ENCODE assay signal across 21 mouse cellular contexts in the genomic region with DNA sequence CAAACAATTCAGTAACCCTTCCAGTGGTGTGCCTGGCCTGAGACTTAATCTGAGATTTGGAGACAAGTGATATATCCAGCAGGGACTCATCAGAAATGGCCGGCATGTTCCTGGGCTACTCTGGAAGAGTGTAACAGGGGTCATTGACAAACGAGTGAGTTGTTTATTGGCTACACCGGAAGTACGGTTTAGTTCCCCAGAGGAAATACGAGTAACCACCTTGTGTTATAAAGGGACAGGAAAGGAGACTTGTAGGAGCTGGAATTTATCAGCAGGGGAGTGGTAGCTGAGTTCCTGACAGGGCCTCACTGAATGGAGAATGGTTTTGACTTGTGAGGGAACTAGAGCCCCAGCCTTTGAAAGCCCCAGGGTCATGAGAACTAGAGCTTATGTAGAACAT.
DNase-seq lines count a peak whose midpoint lies in the region; ATAC-seq and TF ChIP-seq lines count a peak whose summit lies in the region.
"Had no signal": no experiment of that assay in that cellular context is flagged by ENCODE, and none has a peak within 500 bp of the region (broad histone marks: within the 10 kb centered on the region; RNA-seq: fewer than 3 reads in every experiment).

No protein-coding gene starts in this region.

- no peak for ATAC-seq in heart, postnatal 0 days (ENCODE audit: insufficient read depth, low read depth)
- ATAC-seq in kidney, postnatal 0 days (replicated peaks; ENCODE audit: low FRiP score, low read depth) = no peak
- ATAC-seq: forebrain, embryonic 14.5 days; forebrain, postnatal 0 days had no signal

- TF ChIP-seq EP300 in heart, postnatal 0 days (IDR thresholded peaks at IDR 0.05; ENCODE audit: low read depth) = no peak

- H3K4me1 ChIP-seq in heart, postnatal 0 days (ENCODE audit: control insufficient read depth, insufficient read depth) = peaks cover 13% of the 10 kb centered on the region
- H3K4me1 ChIP-seq in kidney, postnatal 0 days (replicated peaks; ENCODE audit: insufficient read depth, low read length) = no peaks in the 10 kb centered on the region
- peaks cover 23% of the 10 kb centered on the region for H3K4me1 ChIP-seq in embryonic facial prominence, embryonic 10.5 days
- H3K4me1 ChIP-seq: hindbrain, embryonic 15.5 days had no signal

- H3K9me3 ChIP-seq in heart, postnatal 0 days (replicated peaks; ENCODE audit: control insufficient read depth, low read length) = no peaks in the 10 kb centered on the region
- H3K9me3 ChIP-seq in kidney, postnatal 0 days (replicated peaks; ENCODE audit: low read length) = no peaks in the 10 kb centered on the region
- no peaks in the 10 kb centered on the region for H3K9me3 ChIP-seq in embryonic facial prominence, embryonic 10.5 days
- H3K9me3 ChIP-seq: embryonic facial prominence, embryonic 12.5 days; embryonic facial prominence, embryonic 15.5 days; heart, embryonic 12.5 days; heart, embryonic 15.5 days; hindbrain, embryonic 12.5 days; hindbrain, embryonic 15.5 days had no signal

- H3K4me2 ChIP-seq in heart, postnatal 0 days (ENCODE audit: low read depth, low read length) = no peak overlapping the region
- no peak overlapping the region for H3K4me2 ChIP-seq in kidney, postnatal 0 days (ENCODE audit: low read length)
- H3K4me2 ChIP-seq: embryonic facial prominence, embryonic 12.5 days; embryonic facial prominence, embryonic 15.5 days; heart, embryonic 12.5 days; heart, embryonic 15.5 days; hindbrain, embryonic 12.5 days; hindbrain, embryonic 15.5 days had no signal

- no peak overlapping the region for H3K9ac ChIP-seq in heart, postnatal 0 days (replicated peaks; ENCODE audit: low read depth, low read length)
- H3K9ac ChIP-seq in kidney, postnatal 0 days (ENCODE audit: low read depth, low read length) = no peak overlapping the region
- H3K9ac ChIP-seq: embryonic facial prominence, embryonic 12.5 days; embryonic facial prominence, embryonic 15.5 days; forebrain, postnatal 0 days; heart, embryonic 12.5 days; heart, embryonic 15.5 days; hindbrain, embryonic 12.5 days; hindbrain, embryonic 15.5 days had no signal

- H3K27ac ChIP-seq in heart, postnatal 0 days (ENCODE audit: low read depth) = no peak overlapping the region
- H3K27ac ChIP-seq in kidney, postnatal 0 days = no peak overlapping the region
- H3K27ac ChIP-seq in embryonic facial prominence, embryonic 10.5 days (replicated peaks) = no peak overlapping the region
- H3K27ac ChIP-seq: embryonic facial prominence, embryonic 12.5 days; embryonic facial prominence, embryonic 15.5 days; gastrocnemius, adult 2 months; heart, embryonic 15.5 days; hindbrain, embryonic 12.5 days had no signal

- no peaks in the 10 kb centered on the region for H3K27me3 ChIP-seq in heart, postnatal 0 days (ENCODE audit: control insufficient read depth, insufficient read depth, low read length)
- H3K27me3 ChIP-seq in kidney, postnatal 0 days (ENCODE audit: insufficient read depth, low read length) = no peaks in the 10 kb centered on the region
- H3K27me3 ChIP-seq in embryonic facial prominence, embryonic 10.5 days (replicated peaks; ENCODE audit: low read depth, poor library complexity, severe bottlenecking) = no peaks in the 10 kb centered on the region
- H3K27me3 ChIP-seq: embryonic facial prominence, embryonic 12.5 days; embryonic facial prominence, embryonic 15.5 days; heart, embryonic 12.5 days; heart, embryonic 15.5 days; hindbrain, embryonic 12.5 days; hindbrain, embryonic 15.5 days had no signal

- peak; percentile 14 for DNase-seq in embryo, embryonic 11 days
- no peak for DNase-seq in embryo, embryonic 10 days (ENCODE audit: low spot score)
- peak; percentile 14 for DNase-seq in heart, postnatal 0 days (ENCODE audit: low spot score)
- DNase-seq in heart, adult 9 months (ENCODE audit: low spot score in 2 of 2) = no peak
- DNase-seq in kidney, postnatal 0 days (ENCODE audit: low spot score) = peak; percentile 58
- no peak for DNase-seq in kidney, postnatal 4 days
- no peak for DNase-seq in embryonic facial prominence, embryonic 10.5 days (ENCODE audit: low spot score)
- DNase-seq: adrenal gland, postnatal 10 days; adrenal gland, postnatal 36 days; forebrain, postnatal 0 days; gastrocnemius, adult 2 months; gastrocnemius, postnatal 14 days; heart, adult 18-20 months; heart, postnatal 14 days had no signal

- H3K4me3 ChIP-seq in heart, postnatal 0 days (ENCODE audit: low read depth, low read length) = no peak overlapping the region
- H3K4me3 ChIP-seq in kidney, postnatal 0 days (replicated peaks; ENCODE audit: low read depth, low read length) = no peak overlapping the region
- H3K4me3 ChIP-seq in embryonic facial prominence, embryonic 10.5 days = no peak overlapping the region
- H3K4me3 ChIP-seq: embryonic facial prominence, embryonic 12.5 days; embryonic facial prominence, embryonic 15.5 days; gastrocnemius, adult 2 months; heart, embryonic 12.5 days; heart, embryonic 15.5 days; hindbrain, embryonic 12.5 days; hindbrain, embryonic 15.5 days had no signal

- TF ChIP-seq CTCF in heart, postnatal 0 days (IDR thresholded peaks at IDR 0.05; ENCODE audit: low read depth) = no peak
- no peak for TF ChIP-seq CTCF in kidney, postnatal 0 days (IDR thresholded peaks at IDR 0.05; ENCODE audit: low read depth)

- WGBS in heart, postnatal 0 days = 44% methylated on average over 5 of the region's 5 CpGs
- 13% methylated on average over 5 of the region's 5 CpGs for WGBS in kidney, postnatal 0 days
- WGBS in embryonic facial prominence, embryonic 10.5 days = 64% methylated on average over 5 of the region's 5 CpGs

- H3K36me3 ChIP-seq in heart, postnatal 0 days (replicated peaks; ENCODE audit: control insufficient read depth, insufficient read depth, low read length) = no peaks in the 10 kb centered on the region
- H3K36me3 ChIP-seq in kidney, postnatal 0 days (ENCODE audit: insufficient read depth, low read length) = no peaks in the 10 kb centered on the region
- H3K36me3 ChIP-seq in embryonic facial prominence, embryonic 10.5 days (replicated peaks) = no peaks in the 10 kb centered on the region
- H3K36me3 ChIP-seq: embryonic facial prominence, embryonic 12.5 days; embryonic facial prominence, embryonic 15.5 days; heart, embryonic 12.5 days; heart, embryonic 15.5 days; hindbrain, embryonic 12.5 days; hindbrain, embryonic 15.5 days had no signal

Comparison
In these comparisons a context has a peak if more than half of its experiments do, and no peak if none do; other contexts are left out.
1. DNase-seq: peak in embryo, embryonic 11 days (single experiment), heart, postnatal 0 days (single experiment) and kidney, postnatal 0 days (single experiment); none in embryo, embryonic 10 days (single experiment), heart, adult 9 months (0 of 2), kidney, postnatal 4 days (0 of 2) and embryonic facial prominence, embryonic 10.5 days (single experiment).